Comparison of ENCODE assay signal across 8 mouse cellular contexts in genomic region chr6:114397280-114397679, GRCm38 (mm10). TPM values are rescaled to one million over a fixed set of nuclear protein-coding genes. Genes with fewer than 3 reads are reported as not detected.
A peak's percentile ranks its signal among the peaks of the same experiment; 100 is the strongest.
DNase-seq lines count a peak whose midpoint lies in the region; ATAC-seq and TF ChIP-seq lines count a peak whose summit lies in the region.

No protein-coding gene starts in this region.

- no peak for DNase-seq in heart, adult 11 months
- DNase-seq in hindbrain, embryonic 11.5 days (ENCODE audit: low spot score), result no peak
- DNase-seq in midbrain, embryonic 10.5 days (ENCODE audit: low spot score), result no peak
- DNase-seq in urinary bladder, postnatal 36 days (ENCODE audit: low spot score in 2 of 2), result no peak
- no peak for DNase-seq in urinary bladder, adult 2 months (ENCODE audit: low spot score)
- no peak for DNase-seq in right cerebral cortex, postnatal 36 days (ENCODE audit: low spot score in 2 of 2)

- no peak overlapping the region for H3K27ac ChIP-seq in heart, embryonic 15.5 days
- H3K27ac ChIP-seq in bone marrow macrophage, adult 2 months (ENCODE audit: insufficient read depth, low read depth, low read length), result no peak overlapping the region
- no peak overlapping the region for H3K27ac ChIP-seq in hindbrain, embryonic 11.5 days (ENCODE audit: low read depth, low read length)
- H3K27ac ChIP-seq in midbrain, embryonic 10.5 days (replicated peaks), result no peak overlapping the region; the same call in 1 of the 2 replicates

- peak overlapping the region; percentile 54 for H3K4me3 ChIP-seq in heart, embryonic 15.5 days
- peak overlapping the region; percentile 67 for H3K4me3 ChIP-seq in bone marrow macrophage, adult 2 months (ENCODE audit: insufficient read depth, low read length)
- H3K4me3 ChIP-seq in hindbrain, embryonic 11.5 days (ENCODE audit: low read depth, low read length), result peak overlapping the region; percentile 55
- peak overlapping the region; percentile 72 for H3K4me3 ChIP-seq in midbrain, embryonic 10.5 days

- peaks cover 18% of the 10 kb centered on the region for H3K4me1 ChIP-seq in heart, embryonic 15.5 days (replicated peaks)
- H3K4me1 ChIP-seq in bone marrow macrophage, adult 2 months (ENCODE audit: control insufficient read depth, insufficient read depth, low read length), result peaks cover 49% of the 10 kb centered on the region
- peaks cover 2% of the 10 kb centered on the region; the same call in 1 of the 2 replicates for H3K4me1 ChIP-seq in hindbrain, embryonic 11.5 days (replicated peaks; ENCODE audit: control insufficient read depth, insufficient read depth, low read length)
- peaks cover 25% of the 10 kb centered on the region for H3K4me1 ChIP-seq in midbrain, embryonic 10.5 days

- TF ChIP-seq POLR2A in bone marrow macrophage, adult 2 months (IDR thresholded peaks at IDR 0.05; ENCODE audit: borderline replicate concordance, low read depth, low read length), result no peak

- peak overlapping the region; percentile 94 for H3K4me2 ChIP-seq in heart, embryonic 15.5 days
- peak overlapping the region; percentile 95 for H3K4me2 ChIP-seq in hindbrain, embryonic 11.5 days (replicated peaks; ENCODE audit: low read depth, low read length)

- H3K36me3 ChIP-seq in heart, embryonic 15.5 days, result no peaks in the 10 kb centered on the region
- no peaks in the 10 kb centered on the region for H3K36me3 ChIP-seq in hindbrain, embryonic 11.5 days (ENCODE audit: control insufficient read depth, insufficient read depth, low read length)
- no peaks in the 10 kb centered on the region for H3K36me3 ChIP-seq in midbrain, embryonic 10.5 days

- no peak for ATAC-seq in heart, embryonic 15.5 days (replicated peaks; ENCODE audit: insufficient number of reproducible peaks, insufficient read depth, low FRiP score, low read depth)
- ATAC-seq in hindbrain, embryonic 11.5 days (ENCODE audit: low FRiP score), result peak; percentile 33; the same call in 1 of the 2 replicates

- H3K27me3 ChIP-seq in heart, embryonic 15.5 days, result peaks cover 63% of the 10 kb centered on the region
- H3K27me3 ChIP-seq in hindbrain, embryonic 11.5 days (ENCODE audit: control insufficient read depth, insufficient read depth, low read length), result peaks cover 37% of the 10 kb centered on the region
- peaks cover 71% of the 10 kb centered on the region for H3K27me3 ChIP-seq in midbrain, embryonic 10.5 days (ENCODE audit: low read depth, poor library complexity, severe bottlenecking)

- no peaks in the 10 kb centered on the region for H3K9me3 ChIP-seq in heart, embryonic 15.5 days (replicated peaks)
- H3K9me3 ChIP-seq in hindbrain, embryonic 11.5 days (ENCODE audit: control insufficient read depth, low read length), result no peaks in the 10 kb centered on the region
- no peaks in the 10 kb centered on the region for H3K9me3 ChIP-seq in midbrain, embryonic 10.5 days (replicated peaks)

- TF ChIP-seq CTCF in bone marrow macrophage, adult 2 months (IDR thresholded peaks at IDR 0.05; ENCODE audit: low read depth, low read length), result no peak

- no peak overlapping the region; the same call in 1 of the 2 replicates for H3K9ac ChIP-seq in heart, embryonic 15.5 days
- no peak overlapping the region; the same call in 1 of the 2 replicates for H3K9ac ChIP-seq in hindbrain, embryonic 11.5 days (ENCODE audit: low read depth, low read length)

- WGBS in heart, embryonic 15.5 days, result 15% methylated on average over 11 of the region's 11 CpGs
- 5% methylated on average over 11 of the region's 11 CpGs for WGBS in hindbrain, embryonic 11.5 days
- 2% methylated on average over 11 of the region's 11 CpGs for WGBS in midbrain, embryonic 10.5 days

RNA-seq across cellular contexts. Expression of gene Hrh1, which starts 0.5 kb away (rescaled TPM):
- 0.04 TPM in 1 of 2 replicates, not detected in the other for polyA plus RNA-seq in heart, embryonic 15.5 days (2015; fragmentation: Nextera tagmentation; extraction: Ambion mirVana)
- polyA plus RNA-seq in bone marrow macrophage, adult 2 months (2012; ENCODE audit: insufficient read depth, insufficient read length, missing spikeins), result 0.66 and 0.76 TPM in 2 replicates
- polyA plus RNA-seq in hindbrain, embryonic 11.5 days (2014; fragmentation: Nextera tagmentation; extraction: Ambion mirVana), result 0.08 and 0.35 TPM in 2 replicates
- polyA plus RNA-seq in midbrain, embryonic 10.5 days (2016; fragmentation: Nextera tagmentation; extraction: Ambion mirVana), result 0.04 and 0.15 TPM in 2 replicates
- polyA plus RNA-seq in urinary bladder, adult 2 months (2012; rRNA removed), result 0.88 and 0.96 TPM in 2 replicates
